In the genomic region with DNA sequence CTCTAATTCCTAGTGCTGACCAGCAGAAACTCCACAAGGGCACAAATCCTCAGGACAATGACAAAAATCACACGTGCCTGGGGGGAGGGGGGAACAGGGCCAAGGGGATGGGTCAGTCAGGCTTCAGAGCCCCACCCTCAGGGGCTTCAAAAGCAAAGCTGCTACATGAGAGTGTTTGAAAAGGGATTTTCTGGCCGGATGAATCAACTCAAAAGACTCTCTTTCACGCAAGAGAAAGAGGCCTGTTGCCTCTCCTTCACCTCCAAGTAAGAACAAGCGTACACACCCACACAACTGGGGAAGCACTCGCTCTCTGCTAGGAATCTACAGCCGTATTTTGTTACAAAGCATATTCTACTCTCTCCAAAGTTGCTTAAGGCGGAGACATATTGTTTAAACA, we compare ENCODE assay signal across 11 mouse cellular contexts. TPM values are rescaled to one million over a fixed set of nuclear protein-coding genes. Genes with fewer than 3 reads are reported as not detected.
DNase-seq lines count a peak whose midpoint lies in the region; ATAC-seq lines count a peak whose summit lies in the region.
"Had no signal": no experiment of that assay in that cellular context is flagged by ENCODE, and none has a peak within 500 bp of the region (broad histone marks: within the 10 kb centered on the region; RNA-seq: fewer than 3 reads in every experiment).

No protein-coding gene starts in this region.

- ATAC-seq in frontal cortex, adult (ENCODE audit: low TSS enrichment), result peak; percentile 64
- peak; percentile 81; the same call in 1 of the 2 replicates for ATAC-seq in midbrain, embryonic 11.5 days (ENCODE audit: low FRiP score)
- ATAC-seq in midbrain, embryonic 15.5 days (replicated peaks), result no peak
- ATAC-seq in embryonic facial prominence, embryonic 15.5 days (ENCODE audit: insufficient number of reproducible peaks, low FRiP score, low TSS enrichment, low read depth), result peak; percentile 17; the same call in 1 of the 2 replicates
- ATAC-seq in stomach, embryonic 15.5 days (ENCODE audit: insufficient read depth, low FRiP score, low read depth), result no peak
- no peak for ATAC-seq in granulocyte monocyte progenitor cell, adult 5-6 weeks (replicated peaks; ENCODE audit: poor library complexity, severe bottlenecking)
- ATAC-seq in monocyte, adult 5-6 weeks (replicated peaks; ENCODE audit: insufficient number of reproducible peaks, low FRiP score, low TSS enrichment, poor library complexity, severe bottlenecking), result no peak

- no peak overlapping the region for H3K9ac ChIP-seq in midbrain, embryonic 11.5 days (ENCODE audit: low read length)
- H3K9ac ChIP-seq in midbrain, embryonic 15.5 days, result no peak overlapping the region
- no peak overlapping the region for H3K9ac ChIP-seq in embryonic facial prominence, embryonic 15.5 days
- H3K9ac ChIP-seq in stomach, embryonic 15.5 days, result no peak overlapping the region
- H3K9ac ChIP-seq: heart, embryonic 13.5 days had no signal

- peak overlapping the region; percentile 12; the same call in 1 of the 2 replicates for H3K4me2 ChIP-seq in midbrain, embryonic 11.5 days
- H3K4me2 ChIP-seq in midbrain, embryonic 15.5 days, result no peak overlapping the region
- no peak overlapping the region for H3K4me2 ChIP-seq in embryonic facial prominence, embryonic 15.5 days (replicated peaks)
- no peak overlapping the region for H3K4me2 ChIP-seq in stomach, embryonic 15.5 days
- H3K4me2 ChIP-seq: heart, embryonic 13.5 days had no signal

- H3K27ac ChIP-seq in midbrain, embryonic 11.5 days (ENCODE audit: low read depth, low read length), result no peak overlapping the region
- H3K27ac ChIP-seq in midbrain, embryonic 15.5 days, result no peak overlapping the region
- H3K27ac ChIP-seq in embryonic facial prominence, embryonic 15.5 days (replicated peaks), result peak overlapping the region; percentile 58
- H3K27ac ChIP-seq in stomach, embryonic 15.5 days, result peak overlapping the region; percentile 62
- H3K27ac ChIP-seq: heart, embryonic 13.5 days had no signal

- 9% methylated on average over 7 of the region's 7 CpGs for WGBS in midbrain, embryonic 11.5 days
- WGBS in midbrain, embryonic 15.5 days, result 9% methylated on average over 7 of the region's 7 CpGs
- 23% methylated on average over 7 of the region's 7 CpGs for WGBS in embryonic facial prominence, embryonic 15.5 days
- 25% methylated on average over 7 of the region's 7 CpGs for WGBS in stomach, embryonic 15.5 days

- H3K4me3 ChIP-seq in midbrain, embryonic 11.5 days (ENCODE audit: low read depth, low read length), result no peak overlapping the region
- H3K4me3 ChIP-seq in midbrain, embryonic 15.5 days, result no peak overlapping the region
- H3K4me3 ChIP-seq in embryonic facial prominence, embryonic 15.5 days (replicated peaks), result no peak overlapping the region
- H3K4me3 ChIP-seq in stomach, embryonic 15.5 days (replicated peaks), result no peak overlapping the region
- H3K4me3 ChIP-seq: heart, embryonic 13.5 days; megakaryocyte, embryonic 14.5 days had no signal

- no peaks in the 10 kb centered on the region for H3K9me3 ChIP-seq in midbrain, embryonic 11.5 days (ENCODE audit: control insufficient read depth, low read length)
- H3K9me3 ChIP-seq in midbrain, embryonic 15.5 days, result no peaks in the 10 kb centered on the region
- no peaks in the 10 kb centered on the region for H3K9me3 ChIP-seq in embryonic facial prominence, embryonic 15.5 days (replicated peaks)
- H3K9me3 ChIP-seq in stomach, embryonic 15.5 days, result no peaks in the 10 kb centered on the region
- H3K9me3 ChIP-seq: heart, embryonic 13.5 days; megakaryocyte, embryonic 14.5 days had no signal

- peaks cover 51% of the 10 kb centered on the region for H3K27me3 ChIP-seq in midbrain, embryonic 11.5 days (ENCODE audit: control insufficient read depth, insufficient read depth, low read length)
- 0 out of 2 replicates have a peak, but pooled peaks cover 3% of the 10 kb centered on the region for H3K27me3 ChIP-seq in midbrain, embryonic 15.5 days (replicated peaks)
- H3K27me3 ChIP-seq in embryonic facial prominence, embryonic 15.5 days, result no peaks in the 10 kb centered on the region
- H3K27me3 ChIP-seq in stomach, embryonic 15.5 days (replicated peaks), result no peaks in the 10 kb centered on the region
- H3K27me3 ChIP-seq: megakaryocyte, embryonic 14.5 days had no signal

- H3K4me1 ChIP-seq in midbrain, embryonic 11.5 days (ENCODE audit: control insufficient read depth, insufficient read depth, low read length), result peaks cover 23% of the 10 kb centered on the region
- H3K4me1 ChIP-seq in midbrain, embryonic 15.5 days, result peaks cover 12% of the 10 kb centered on the region
- H3K4me1 ChIP-seq in embryonic facial prominence, embryonic 15.5 days, result peaks cover 36% of the 10 kb centered on the region
- peaks cover 18% of the 10 kb centered on the region for H3K4me1 ChIP-seq in stomach, embryonic 15.5 days
- H3K4me1 ChIP-seq: heart, embryonic 13.5 days had no signal

- no peaks in the 10 kb centered on the region for H3K36me3 ChIP-seq in midbrain, embryonic 11.5 days (ENCODE audit: control insufficient read depth, insufficient read depth, low read length)
- no peaks in the 10 kb centered on the region for H3K36me3 ChIP-seq in midbrain, embryonic 15.5 days (replicated peaks)
- H3K36me3 ChIP-seq in embryonic facial prominence, embryonic 15.5 days, result no peaks in the 10 kb centered on the region
- no peaks in the 10 kb centered on the region for H3K36me3 ChIP-seq in stomach, embryonic 15.5 days
- H3K36me3 ChIP-seq: heart, embryonic 13.5 days had no signal

- no peak for DNase-seq in frontal cortex, postnatal 14 days (ENCODE audit: low spot score in 2 of 2)
- DNase-seq in midbrain, embryonic 11.5 days (ENCODE audit: low spot score, missing footprints), result peak; percentile 94
- DNase-seq: cerebellum, adult 11-12 months had no signal

RNA-seq across cellular contexts. Expression of gene Sipa1l3, which starts 28.6 kb away (rescaled TPM):
- polyA plus RNA-seq in midbrain, embryonic 11.5 days (2014; fragmentation: Nextera tagmentation; extraction: Ambion mirVana), result 5.8 and 7.8 TPM in 2 replicates
- 19.0 and 22.4 TPM in 2 replicates for polyA plus RNA-seq in midbrain, embryonic 15.5 days (2015; fragmentation: Nextera tagmentation; extraction: Ambion mirVana)
- 21.6 and 22.4 TPM in 2 replicates for polyA plus RNA-seq in embryonic facial prominence, embryonic 15.5 days (2015; fragmentation: Nextera tagmentation; extraction: Ambion mirVana)
- 22.0 and 31.3 TPM in 2 replicates for polyA plus RNA-seq in stomach, embryonic 15.5 days (2015; fragmentation: Nextera tagmentation; extraction: Ambion mirVana)
- 39.4 and 43.1 TPM in 2 replicates for total RNA-seq in granulocyte monocyte progenitor cell, adult 5-6 weeks (2014; fragmentation: Nextera tagmentation)
- total RNA-seq in granulocyte monocyte progenitor cell, adult 5-6 weeks (2017), result 5.8 and 6.2 TPM in 2 replicates
- total RNA-seq in monocyte, adult 5-6 weeks (2017), result 12.2 to 30.0 TPM (median 15.8 TPM) in 3 replicates

Comparison
In these comparisons a context has a peak if more than half of its experiments do, and no peak if none do; other contexts are left out.
1. ATAC-seq: peak in frontal cortex, adult (single experiment), midbrain, embryonic 11.5 days (single experiment) and embryonic facial prominence, embryonic 15.5 days (single experiment); none in midbrain, embryonic 15.5 days (single experiment), stomach, embryonic 15.5 days (single experiment), granulocyte monocyte progenitor cell, adult 5-6 weeks (single experiment) and monocyte, adult 5-6 weeks (single experiment).
2. H3K27ac ChIP-seq: peak in embryonic facial prominence, embryonic 15.5 days (single experiment) and stomach, embryonic 15.5 days (single experiment); none in midbrain, embryonic 11.5 days (single experiment) and midbrain, embryonic 15.5 days (single experiment).